Mouse (Mus musculus): ENCODE results near the gene Il2rb.

GRCm38 (mm10) chr15:78480111-78480510 is 15.0 kb downstream of the Il2rb start:
- TF ChIP-seq CTCF (IDR thresholded peaks at IDR 0.05; ENCODE audit: extremely low read depth, insufficient read depth, insufficient read length, insufficient replicate concordance) (no peak), POLR2A (IDR thresholded peaks at IDR 0.05; ENCODE audit: low read depth, low read length) (no peak)
